In the genomic region with DNA sequence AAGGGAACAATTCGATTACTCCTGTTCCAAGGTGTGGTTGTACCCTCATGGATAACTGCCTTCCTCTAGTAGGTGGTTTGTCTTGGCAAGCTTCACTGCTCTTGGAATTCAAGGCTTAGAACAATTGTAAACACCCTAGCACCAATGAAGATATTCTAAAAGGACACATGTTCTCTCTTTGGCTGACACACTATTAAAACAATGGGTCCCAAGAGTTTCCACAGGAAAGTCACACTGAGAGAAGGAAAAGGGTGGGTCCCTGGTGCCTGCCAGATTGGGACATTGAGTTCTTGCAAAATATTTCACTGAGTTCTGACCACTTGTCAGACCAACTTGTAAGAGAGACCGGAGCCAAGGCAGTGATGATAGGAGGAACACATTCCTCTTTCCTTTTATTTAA, we compare ENCODE assay signal across 20 mouse cellular contexts. TPM values are rescaled to one million over a fixed set of nuclear protein-coding genes. Genes with fewer than 3 reads are reported as not detected.
A peak's percentile ranks its signal among the peaks of the same experiment; 100 is the strongest.
DNase-seq lines count a peak whose midpoint lies in the region.
"Had no signal": no experiment of that assay in that cellular context is flagged by ENCODE, and none has a peak within 500 bp of the region (broad histone marks: within the 10 kb centered on the region; RNA-seq: fewer than 3 reads in every experiment).

No protein-coding gene starts in this region.

- no peaks in the 10 kb centered on the region for H3K27me3 ChIP-seq in heart, embryonic 10.5 days (ENCODE audit: insufficient read depth, poor library complexity, severe bottlenecking)
- H3K27me3 ChIP-seq: CH12.LX; hindbrain, embryonic 12.5 days; megakaryocyte, embryonic 14.5 days; neural tube, embryonic 13.5 days had no signal

- WGBS in heart, embryonic 10.5 days, result 69% methylated on average over 2 of the region's 2 CpGs

- H3K4me1 ChIP-seq in heart, embryonic 10.5 days, result no peaks in the 10 kb centered on the region
- H3K4me1 ChIP-seq: forebrain, embryonic 10.5 days; hindbrain, embryonic 12.5 days; megakaryocyte, embryonic 14.5 days; neural tube, embryonic 13.5 days had no signal

- H3K4me3 ChIP-seq in heart, embryonic 10.5 days, result no peak overlapping the region
- H3K4me3 ChIP-seq: forebrain, embryonic 10.5 days; hindbrain, embryonic 12.5 days; megakaryocyte, embryonic 14.5 days; neural tube, embryonic 13.5 days had no signal

- peak; percentile 29 to 76 for DNase-seq in heart, adult 18-20 months
- no peak for DNase-seq in heart, embryonic 10.5 days (ENCODE audit: low spot score)
- DNase-seq in kidney, adult 9 months, result peak; percentile 40
- DNase-seq in kidney, postnatal 4 days, result no peak
- peak; percentile 29 for DNase-seq in adipocyte (ENCODE audit: low spot score)
- peak; percentile 9 to 55 for DNase-seq in kidney, postnatal 25 days
- DNase-seq in embryo, embryonic 10.5 days (ENCODE audit: low spot score), result no peak
- DNase-seq in thymus, adult 18-20 months, result no peak
- DNase-seq: cerebellum, adult 2 months; cerebellum, postnatal 36 days; forebrain, postnatal 0 days; lung, embryonic 14.5 days; midbrain, embryonic 14.5 days; right cerebral cortex, adult 18-20 months; thymus, postnatal 25 days had no signal

- H3K9me3 ChIP-seq in heart, embryonic 10.5 days, result no peaks in the 10 kb centered on the region
- H3K9me3 ChIP-seq: forebrain, embryonic 10.5 days; hindbrain, embryonic 12.5 days; megakaryocyte, embryonic 14.5 days; neural tube, embryonic 13.5 days had no signal

- H3K36me3 ChIP-seq in heart, embryonic 10.5 days, result no peaks in the 10 kb centered on the region
- H3K36me3 ChIP-seq: forebrain, embryonic 10.5 days; hindbrain, embryonic 12.5 days; neural tube, embryonic 13.5 days had no signal

- H3K27ac ChIP-seq in heart, embryonic 10.5 days, result no peak overlapping the region
- H3K27ac ChIP-seq: forebrain, embryonic 10.5 days; hindbrain, embryonic 12.5 days; neural tube, embryonic 13.5 days had no signal

RNA-seq across cellular contexts. Expression of gene Fundc1, which starts 45.1 kb away (rescaled TPM):
- total RNA-seq in heart, adult 18-20 months (2021), result 10 to 100 TPM; 31.1 to 34.7 TPM
- 32.2 and 39.0 TPM in 2 replicates for polyA plus RNA-seq in heart, embryonic 10.5 days (2016; fragmentation: Nextera tagmentation; extraction: Ambion mirVana)

Comparison
In these comparisons a context has a peak if more than half of its experiments do, and no peak if none do; other contexts are left out.
1. DNase-seq: peak in heart, adult 18-20 months (2 of 2), kidney, adult 9 months (single experiment), adipocyte (single experiment) and kidney, postnatal 25 days (2 of 2); none in heart, embryonic 10.5 days (single experiment), kidney, postnatal 4 days (0 of 2), embryo, embryonic 10.5 days (single experiment) and thymus, adult 18-20 months (0 of 2).